Mouse (Mus musculus) gastrocnemius, postnatal 10 days (tissue): ENCODE results near the gene Creb3l1. TPM values are rescaled to one million over a fixed set of nuclear protein-coding genes. Genes with fewer than 3 reads are reported as not detected.
A peak's percentile ranks its signal among the peaks of the same experiment; 100 is the strongest.

Experiments
- DNase-seq: peaks from one replicate; pipeline ENCODE4 v3.0.0; 2021; ENCODE audit warnings: mixed read lengths
- total RNA-seq, 2 experiments: library from RNA; stranded (reverse); gene quantifications; 2 replicates each; pipeline ENCODE4 v1.2.3; 2021

Creb3l1 gene
- total RNA-seq, 2 experiments from 2014 or later = 29.2 to 44.6 TPM

- DNase-seq = no peak
These were observed 10.0 kb upstream of the Creb3l1 start for GRCm38 (mm10) chr2:92034273-92034672.

GRCm38 (mm10) chr2:92030554-92030953 lies 6.3 kb upstream of the Creb3l1 start:
- no peak for DNase-seq

- DNase-seq = no peak
These were observed 5.3 kb upstream of the Creb3l1 start for GRCm38 (mm10) chr2:92029387-92030133.

- DNase-seq = no peak
These were observed 3.7 kb upstream of the Creb3l1 start for GRCm38 (mm10) chr2:92027811-92028590.

GRCm38 (mm10) chr2:92025966-92026365 lies 1.7 kb upstream of the Creb3l1 start:
- no peak for DNase-seq

- DNase-seq = no peak
These were observed 900 bp upstream of the Creb3l1 start for GRCm38 (mm10) chr2:92025202-92025601.

GRCm38 (mm10) chr2:92023362-92024273 lies 684 bp downstream of the Creb3l1 start:
- DNase-seq = peak; percentile 62

- no peak for DNase-seq
These were observed 3.5 kb downstream of the Creb3l1 start for GRCm38 (mm10) chr2:92020676-92021265.

GRCm38 (mm10) chr2:92017440-92017839 lies 6.9 kb downstream of the Creb3l1 start:
- no peak for DNase-seq

GRCm38 (mm10) chr2:92016981-92017380 lies 7.3 kb downstream of the Creb3l1 start:
- DNase-seq = peak; percentile 75

GRCm38 (mm10) chr2:92014891-92015290 lies 9.4 kb downstream of the Creb3l1 start:
- DNase-seq = no peak

GRCm38 (mm10) chr2:92014248-92014647 lies 10.1 kb downstream of the Creb3l1 start:
- no peak for DNase-seq

- DNase-seq = peak; percentile 75
These were observed 11.4 kb downstream of the Creb3l1 start for GRCm38 (mm10) chr2:92012768-92013445.

- peak; percentile 57 for DNase-seq
These were observed 12.6 kb downstream of the Creb3l1 start for GRCm38 (mm10) chr2:92011424-92012353.

GRCm38 (mm10) chr2:92008623-92009404 lies 15.5 kb downstream of the Creb3l1 start:
- DNase-seq = no peak

- DNase-seq = peak; percentile 93
These were observed 16.2 kb downstream of the Creb3l1 start for GRCm38 (mm10) chr2:92007933-92008622.

GRCm38 (mm10) chr2:92006983-92007921 lies 17.1 kb downstream of the Creb3l1 start:
- peak; percentile 75 for DNase-seq

- DNase-seq = no peak
These were observed 17.8 kb downstream of the Creb3l1 start for GRCm38 (mm10) chr2:92006491-92006890.
